Mouse (Mus musculus): ENCODE data around the gene Arid2. TPM values are rescaled to one million over a fixed set of nuclear protein-coding genes. Genes with fewer than 3 reads are reported as not detected.

Arid2 gene
- polyA plus RNA-seq, 1 experiment from 2014 or later = 36.5 TPM

DNA sequence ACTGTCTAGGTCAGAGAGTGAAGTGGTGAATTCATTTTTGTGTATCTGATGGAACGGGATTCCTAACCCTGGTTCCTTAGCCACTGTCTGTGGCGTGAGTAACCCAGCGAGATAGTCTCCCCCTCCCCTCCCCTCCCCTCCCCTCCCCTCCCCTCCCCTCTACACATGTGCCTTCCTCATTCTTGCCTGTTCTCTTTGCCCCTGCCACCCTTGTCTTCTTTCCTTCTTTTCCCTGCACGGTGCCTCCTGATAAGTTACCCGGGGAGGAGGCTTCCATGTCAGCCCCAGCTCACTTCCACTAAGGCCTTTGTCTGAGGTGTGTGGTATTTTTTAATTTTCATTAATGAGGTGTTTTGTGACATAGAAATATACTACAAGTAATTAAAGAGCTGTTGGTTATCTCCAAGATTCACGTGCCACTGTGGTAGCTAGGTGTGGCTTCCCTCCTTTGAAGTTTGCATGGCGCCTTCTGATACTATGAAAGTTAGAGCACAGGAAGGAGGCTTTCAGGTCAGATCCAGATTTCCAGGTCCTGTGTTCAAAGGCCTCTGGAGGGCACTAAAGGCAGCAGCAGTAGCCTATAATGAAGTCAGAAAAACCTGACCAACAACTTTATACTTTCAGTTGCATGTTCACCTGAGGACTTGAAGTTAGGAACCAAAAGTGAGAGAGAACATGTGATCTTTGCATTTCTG, 57.4 kb downstream of the Arid2 start:
- Histone ChIP-seq H3K9me3 (no peaks in the 10 kb centered on the region), H3K4me1 (replicated peaks) (peaks cover 11% of the 10 kb centered on the region), H3K27me3 (no peaks in the 10 kb centered on the region), H3K9ac (replicated peaks) (no peak overlapping the region), H3K4me2 (no peak overlapping the region), H3K36me3 (no peaks in the 10 kb centered on the region), H3K4me3 (replicated peaks) (no peak overlapping the region), H3K27ac (no peak overlapping the region)
- ATAC-seq (ENCODE audit: insufficient number of reproducible peaks, insufficient read depth, low FRiP score, low TSS enrichment, low read depth) = no peak
- 54% methylated on average over 6 of the region's 7 CpGs for WGBS

GRCm38 (mm10) chr15:96345312-96345849, 58.1 kb downstream of the Arid2 start:
- 89% methylated on average over 6 of the region's 6 CpGs for WGBS
- H3K27me3 ChIP-seq = no peaks in the 10 kb centered on the region
- ATAC-seq (ENCODE audit: insufficient number of reproducible peaks, insufficient read depth, low FRiP score, low TSS enrichment, low read depth) = no peak

DNA sequence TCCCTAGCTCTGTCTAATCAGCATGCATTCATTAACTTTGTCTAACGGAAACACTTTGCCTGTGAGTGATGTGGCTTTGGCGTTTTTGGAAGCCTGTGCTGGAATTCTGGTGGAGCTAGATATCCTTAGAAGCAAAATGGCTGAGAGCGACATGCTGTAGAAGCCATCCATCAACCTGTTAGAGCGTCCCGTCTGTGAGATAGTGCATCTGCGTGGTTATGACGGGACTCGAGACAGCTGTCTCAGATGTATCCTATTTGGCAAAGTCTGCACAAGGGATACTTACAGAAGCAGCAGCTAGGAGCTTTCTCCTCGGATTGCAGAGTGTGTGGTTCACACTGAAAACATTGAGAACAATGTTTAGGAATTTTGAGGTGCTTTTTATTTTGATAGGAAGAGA, 64.1 kb downstream of the Arid2 start:
- no peak for ATAC-seq (ENCODE audit: insufficient number of reproducible peaks, insufficient read depth, low FRiP score, low TSS enrichment, low read depth)
- no peaks in the 10 kb centered on the region for H3K9me3 ChIP-seq
- no peak overlapping the region for H3K4me2 ChIP-seq
- WGBS = 93% methylated on average over 9 of the region's 9 CpGs
- peaks cover 51% of the 10 kb centered on the region for H3K36me3 ChIP-seq
- H3K4me1 ChIP-seq (replicated peaks) = no peaks in the 10 kb centered on the region
- H3K27me3 ChIP-seq = no peaks in the 10 kb centered on the region
- no peak overlapping the region for H3K4me3 ChIP-seq (replicated peaks)
- no peak overlapping the region for H3K27ac ChIP-seq
- H3K9ac ChIP-seq (replicated peaks) = no peak overlapping the region

More at GRCm38 (mm10) chr15:96345312-96345849, 58.1 kb downstream of the Arid2 start:
- Histone ChIP-seq H3K9me3 (no peaks in the 10 kb centered on the region), H3K36me3 (peaks cover 6% of the 10 kb centered on the region), H3K9ac (replicated peaks) (no peak overlapping the region), H3K4me2 (no peak overlapping the region), H3K4me3 (replicated peaks) (no peak overlapping the region), H3K27ac (no peak overlapping the region), H3K4me1 (replicated peaks) (peaks cover 11% of the 10 kb centered on the region)

DNA sequence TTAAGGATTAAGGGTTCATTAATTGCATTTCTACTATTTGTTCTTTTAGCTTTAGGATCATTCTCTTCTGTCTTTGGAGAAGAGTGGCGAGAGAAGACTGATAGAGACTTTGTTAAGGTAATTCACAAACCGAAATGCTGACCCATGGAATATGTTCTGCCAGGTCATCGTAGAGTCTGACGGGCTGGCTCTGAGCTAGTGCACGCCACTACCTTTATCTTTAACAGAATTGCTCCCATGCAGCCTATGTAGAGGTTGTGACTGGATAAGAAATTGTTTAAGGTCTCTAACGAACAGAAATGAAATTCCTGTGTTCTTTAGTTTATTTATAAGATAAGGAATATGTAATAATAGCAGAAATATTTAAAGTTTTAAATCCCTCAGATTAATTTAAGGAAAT, 71.6 kb downstream of the Arid2 start:
- peaks cover 70% of the 10 kb centered on the region for H3K36me3 ChIP-seq
- H3K9me3 ChIP-seq = no peaks in the 10 kb centered on the region
- no peaks in the 10 kb centered on the region for H3K4me1 ChIP-seq (replicated peaks)
- no peak overlapping the region for H3K27ac ChIP-seq
- WGBS = 97% methylated on average over 6 of the region's 6 CpGs
- no peak overlapping the region for H3K9ac ChIP-seq (replicated peaks)
- no peaks in the 10 kb centered on the region for H3K27me3 ChIP-seq
- H3K4me2 ChIP-seq = no peak overlapping the region
- no peak overlapping the region for H3K4me3 ChIP-seq (replicated peaks)
- ATAC-seq (ENCODE audit: insufficient number of reproducible peaks, insufficient read depth, low FRiP score, low TSS enrichment, low read depth) = no peak

GRCm38 (mm10) chr15:96360614-96361013, 73.3 kb downstream of the Arid2 start:
- no peak overlapping the region for H3K4me2 ChIP-seq
- no peaks in the 10 kb centered on the region for H3K4me1 ChIP-seq (replicated peaks)
- no peak for ATAC-seq (ENCODE audit: insufficient number of reproducible peaks, insufficient read depth, low FRiP score, low TSS enrichment, low read depth)
- H3K4me3 ChIP-seq (replicated peaks) = no peak overlapping the region
- H3K27me3 ChIP-seq = no peaks in the 10 kb centered on the region
- no peak overlapping the region for H3K9ac ChIP-seq (replicated peaks)
- H3K9me3 ChIP-seq = no peaks in the 10 kb centered on the region
- no peak overlapping the region for H3K27ac ChIP-seq
- H3K36me3 ChIP-seq = peaks cover 78% of the 10 kb centered on the region
- 91% methylated on average over 5 of the region's 5 CpGs for WGBS

DNA sequence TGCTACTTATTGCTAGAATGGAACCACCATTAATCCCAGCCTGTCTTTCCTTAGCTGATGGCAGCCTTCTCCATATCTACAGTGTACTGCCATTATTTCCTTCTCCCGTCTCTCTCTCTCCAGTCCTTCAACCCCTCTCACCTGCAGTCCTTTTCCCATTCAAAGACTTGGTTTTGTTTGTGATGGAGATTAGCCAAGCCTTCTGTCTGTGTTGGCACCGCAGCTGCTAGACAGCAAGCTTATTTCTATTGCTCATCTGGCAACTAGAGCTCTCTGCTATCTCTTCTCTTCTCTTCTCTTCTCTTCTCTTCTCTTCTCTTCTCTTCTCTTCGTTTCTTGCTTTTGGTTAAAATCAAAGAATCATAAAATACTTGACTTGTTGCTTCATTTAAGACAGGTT, 78.0 kb downstream of the Arid2 start:
- H3K4me1 ChIP-seq (replicated peaks) = no peaks in the 10 kb centered on the region
- H3K27me3 ChIP-seq = no peaks in the 10 kb centered on the region
- H3K9me3 ChIP-seq = no peaks in the 10 kb centered on the region
- no peak overlapping the region for H3K4me2 ChIP-seq
- ATAC-seq (ENCODE audit: insufficient number of reproducible peaks, insufficient read depth, low FRiP score, low TSS enrichment, low read depth) = no peak
- no peak overlapping the region for H3K27ac ChIP-seq
- H3K36me3 ChIP-seq = peaks cover 94% of the 10 kb centered on the region
- 81% methylated on average over 3 of the region's 3 CpGs for WGBS
- H3K4me3 ChIP-seq (replicated peaks) = no peak overlapping the region
- H3K9ac ChIP-seq (replicated peaks) = no peak overlapping the region

- H3K4me3 ChIP-seq (replicated peaks) = no peak overlapping the region
- no peaks in the 10 kb centered on the region for H3K4me1 ChIP-seq (replicated peaks)
- no peaks in the 10 kb centered on the region for H3K9me3 ChIP-seq
- no peak overlapping the region for H3K9ac ChIP-seq (replicated peaks)
- WGBS = 87% methylated on average over 11 of the region's 11 CpGs
- H3K27me3 ChIP-seq = no peaks in the 10 kb centered on the region
- H3K36me3 ChIP-seq = peaks cover 95% of the 10 kb centered on the region
- ATAC-seq (ENCODE audit: insufficient number of reproducible peaks, insufficient read depth, low FRiP score, low TSS enrichment, low read depth) = no peak
- no peak overlapping the region for H3K27ac ChIP-seq
- H3K4me2 ChIP-seq = no peak overlapping the region
Observed at GRCm38 (mm10) chr15:96366176-96366963, 79.1 kb downstream of the Arid2 start.

- no peaks in the 10 kb centered on the region for H3K4me1 ChIP-seq (replicated peaks)
- H3K27ac ChIP-seq = no peak overlapping the region
- WGBS = 95% methylated on average over 18 of the region's 18 CpGs
- peaks cover 83% of the 10 kb centered on the region for H3K36me3 ChIP-seq
- no peak overlapping the region for H3K9ac ChIP-seq (replicated peaks)
- no peaks in the 10 kb centered on the region for H3K9me3 ChIP-seq
- no peaks in the 10 kb centered on the region for H3K27me3 ChIP-seq
- ATAC-seq (ENCODE audit: insufficient number of reproducible peaks, insufficient read depth, low FRiP score, low TSS enrichment, low read depth) = no peak
- no peak overlapping the region for H3K4me3 ChIP-seq (replicated peaks)
- H3K4me2 ChIP-seq = no peak overlapping the region
Observed at GRCm38 (mm10) chr15:96371311-96371710, 84.0 kb downstream of the Arid2 start.

DNA sequence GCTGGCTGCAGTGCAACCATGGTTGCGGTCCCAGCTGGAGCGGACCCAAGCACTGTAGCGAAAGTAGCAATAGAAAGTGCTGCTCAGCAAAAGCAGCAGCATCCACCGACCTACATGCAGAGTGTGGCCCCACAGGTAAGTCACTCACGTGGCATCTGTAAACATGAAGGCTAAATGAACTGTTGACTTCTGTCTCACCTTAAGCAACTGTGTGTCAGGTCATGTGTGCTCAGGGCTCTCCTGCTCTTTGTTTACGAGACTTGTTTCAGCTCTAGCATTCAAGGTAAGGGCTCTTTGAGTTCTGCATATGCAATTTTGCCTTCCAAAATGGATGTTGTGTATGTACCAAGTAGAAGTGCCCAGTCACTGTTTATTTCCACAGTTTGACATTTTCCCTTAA, 85.3 kb downstream of the Arid2 start:
- no peak for ATAC-seq (ENCODE audit: insufficient number of reproducible peaks, insufficient read depth, low FRiP score, low TSS enrichment, low read depth)
- H3K4me1 ChIP-seq (replicated peaks) = no peaks in the 10 kb centered on the region
- no peaks in the 10 kb centered on the region for H3K9me3 ChIP-seq
- no peak overlapping the region for H3K4me2 ChIP-seq
- 93% methylated on average over 6 of the region's 6 CpGs for WGBS
- H3K27me3 ChIP-seq = no peaks in the 10 kb centered on the region
- no peak overlapping the region for H3K9ac ChIP-seq (replicated peaks)
- no peak overlapping the region for H3K27ac ChIP-seq
- peaks cover 87% of the 10 kb centered on the region for H3K36me3 ChIP-seq
- no peak overlapping the region for H3K4me3 ChIP-seq (replicated peaks)

- Histone ChIP-seq H3K9ac (replicated peaks) (no peak overlapping the region), H3K36me3 (peaks cover 87% of the 10 kb centered on the region), H3K9me3 (no peaks in the 10 kb centered on the region), H3K4me3 (replicated peaks) (no peak overlapping the region), H3K4me2 (no peak overlapping the region), H3K27ac (no peak overlapping the region), H3K27me3 (no peaks in the 10 kb centered on the region), H3K4me1 (replicated peaks) (no peaks in the 10 kb centered on the region)
- ATAC-seq (ENCODE audit: insufficient number of reproducible peaks, insufficient read depth, low FRiP score, low TSS enrichment, low read depth) = no peak
- 89% methylated on average over 5 of the region's 5 CpGs for WGBS
Observed at GRCm38 (mm10) chr15:96373161-96373560, 85.8 kb downstream of the Arid2 start.

GRCm38 (mm10) chr15:96376214-96376613, 88.9 kb downstream of the Arid2 start:
- no peak overlapping the region for H3K4me2 ChIP-seq
- no peak overlapping the region for H3K4me3 ChIP-seq (replicated peaks)
- no peaks in the 10 kb centered on the region for H3K27me3 ChIP-seq
- peaks cover 80% of the 10 kb centered on the region for H3K36me3 ChIP-seq
- H3K9me3 ChIP-seq = no peaks in the 10 kb centered on the region
- H3K9ac ChIP-seq (replicated peaks) = no peak overlapping the region
- no peaks in the 10 kb centered on the region for H3K4me1 ChIP-seq (replicated peaks)
- no peak overlapping the region for H3K27ac ChIP-seq
- ATAC-seq (ENCODE audit: insufficient number of reproducible peaks, insufficient read depth, low FRiP score, low TSS enrichment, low read depth) = no peak
- WGBS = 93% methylated on average over 2 of the region's 2 CpGs

Data from limb, embryonic 12.5 days (tissue).